Comparison of ENCODE assay signal across 42 mouse cellular contexts in genomic region chr16:64607793-64608192, GRCm38 (mm10). TPM values are rescaled to one million over a fixed set of nuclear protein-coding genes. Genes with fewer than 3 reads are reported as not detected.
"Had no signal": no experiment of that assay in that cellular context is flagged by ENCODE, and none has a peak within 500 bp of the region (broad histone marks: within the 10 kb centered on the region; RNA-seq: fewer than 3 reads in every experiment).

No protein-coding gene starts in this region.

- ATAC-seq: hindbrain, embryonic 16.5 days; hindbrain, postnatal 0 days; inflammation-experienced regulatory T-cells, adult 6 months; intestine, embryonic 15.5 days; intestine, embryonic 16.5 days; intestine, postnatal 0 days had no signal

- DNase-seq: heart, postnatal 10 days; heart, postnatal 14 days; heart, postnatal 36 days; heart, postnatal 4 days; kidney, adult 11 months; kidney, adult 18-20 months; kidney, adult 2 months; kidney, adult 8-10 months; kidney, adult 9 months; kidney, postnatal 10 days; kidney, postnatal 14 days; kidney, postnatal 25 days; kidney, postnatal 36 days; kidney, postnatal 4 days; layer of hippocampus, adult 9-11 months; layer of hippocampus, postnatal 36 days had no signal

RNA-seq across cellular contexts. Expression of gene Csnka2ip, which starts 5.6 kb away (rescaled TPM):
- total RNA-seq: heart, postnatal 10 days; heart, postnatal 14 days; heart, postnatal 25 days; heart, postnatal 36 days; heart, postnatal 4 days had no signal
- polyA plus RNA-seq: heart, embryonic 10.5 days; heart, embryonic 11.5 days; heart, embryonic 12.5 days; heart, embryonic 13.5 days; heart, embryonic 14.5 days; heart, embryonic 15.5 days; heart, embryonic 16.5 days; heart, postnatal 0 days; hindbrain, embryonic 10.5 days; hindbrain, embryonic 11.5 days; hindbrain, embryonic 12.5 days; hindbrain, embryonic 13.5 days; hindbrain, embryonic 15.5 days; hindbrain, embryonic 16.5 days; hindbrain, postnatal 0 days; inflammation-experienced regulatory T-cells, adult 6 months; intestine, embryonic 14.5 days; intestine, embryonic 16.5 days; intestine, postnatal 0 days; kidney, adult 2 months; kidney, embryonic 14.5 days; kidney, embryonic 15.5 days; kidney, embryonic 16.5 days; kidney, postnatal 0 days; large intestine, adult 2 months had no signal
